Mouse (Mus musculus): ENCODE results near the gene Gm15085. TPM values are rescaled to one million over a fixed set of nuclear protein-coding genes. Genes with fewer than 3 reads are reported as not detected.
"Not testable (repeated sequence)": the region's sequence is repeated elsewhere in the genome, so short reads cannot be mapped to it uniquely, and the experiment has no call there.

Gene Gm15085
- total RNA-seq (2015; ENCODE audit: low replicate concordance) (not detected in 2 replicates), total RNA-seq (2017; ENCODE audit: low replicate concordance) (not detected in 2 replicates)

DNA sequence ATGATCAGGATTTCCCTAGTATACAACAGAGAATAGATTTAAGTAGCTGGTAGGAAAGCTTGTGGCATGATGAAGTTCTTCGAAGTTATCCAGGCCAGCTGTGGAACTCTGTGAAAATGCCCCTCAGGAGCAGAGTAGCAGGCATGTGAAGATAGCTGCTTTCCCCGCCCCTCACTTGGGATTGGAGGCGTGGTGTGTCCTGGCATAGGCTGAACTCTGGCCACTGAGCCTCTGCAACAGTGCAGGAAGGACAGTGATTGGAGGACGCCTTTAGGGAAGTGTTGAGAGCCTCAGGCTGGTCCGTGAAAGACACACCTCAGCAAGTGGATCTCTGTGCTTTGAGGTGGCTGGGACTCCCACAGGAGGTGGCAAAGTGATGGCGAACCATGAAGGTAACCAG, at the start of gene Gm15085:
TSS of gene Gm15085 (plus strand) at position 301 of the 400 bp plus-strand sequence.
- ATAC-seq (replicated peaks; ENCODE audit: low FRiP score, poor library complexity, severe bottlenecking) = not testable (repeated sequence)

Other genes with a start within 250 kb of the Gm15085 start
- not detected in 2 replicates for gene Gm15093, start 175.2 kb upstream of the Gm15085 start, total RNA-seq (2015; ENCODE audit: low replicate concordance)
- gene Gm15093, start 175.2 kb upstream of the Gm15085 start, total RNA-seq (2017; ENCODE audit: low replicate concordance) = not detected in 2 replicates
- not detected in 2 replicates for gene Gm10439, start 147.0 kb downstream of the Gm15085 start, total RNA-seq (2015; ENCODE audit: low replicate concordance)
- gene Gm10439, start 147.0 kb downstream of the Gm15085 start, total RNA-seq (2017; ENCODE audit: low replicate concordance) = not detected in 2 replicates